Comparison of ENCODE assay signal across 11 mouse cellular contexts in genomic region chr10:61379340-61380040, GRCm38 (mm10). TPM values are rescaled to one million over a fixed set of nuclear protein-coding genes. Genes with fewer than 3 reads are reported as not detected.
A peak's percentile ranks its signal among the peaks of the same experiment; 100 is the strongest.
DNase-seq lines count a peak whose midpoint lies in the region; ATAC-seq and TF ChIP-seq lines count a peak whose summit lies in the region.
"Had no signal": no experiment of that assay in that cellular context is flagged by ENCODE, and none has a peak within 500 bp of the region (broad histone marks: within the 10 kb centered on the region; RNA-seq: fewer than 3 reads in every experiment).

No protein-coding gene starts in this region.

- H3K9me3 ChIP-seq in intestine, embryonic 14.5 days (ENCODE audit: control insufficient read depth, low read length): no peaks in the 10 kb centered on the region
- H3K9me3 ChIP-seq in intestine, postnatal 0 days (ENCODE audit: control insufficient read depth): no peaks in the 10 kb centered on the region
- no peaks in the 10 kb centered on the region for H3K9me3 ChIP-seq in midbrain, embryonic 12.5 days
- no peaks in the 10 kb centered on the region for H3K9me3 ChIP-seq in midbrain, embryonic 15.5 days
- no peaks in the 10 kb centered on the region for H3K9me3 ChIP-seq in hindbrain, postnatal 0 days (ENCODE audit: low read length)
- no peaks in the 10 kb centered on the region for H3K9me3 ChIP-seq in stomach, postnatal 0 days (ENCODE audit: control insufficient read depth, low read length)

- TF ChIP-seq EP300 in stomach, postnatal 0 days (optimal IDR thresholded peaks at IDR 0.05): no peak

- H3K4me3 ChIP-seq in intestine, embryonic 14.5 days (ENCODE audit: low read depth, low read length): no peak overlapping the region
- H3K4me3 ChIP-seq in intestine, postnatal 0 days (ENCODE audit: low read depth, low read length): no peak overlapping the region
- H3K4me3 ChIP-seq in midbrain, embryonic 12.5 days: no peak overlapping the region
- H3K4me3 ChIP-seq in midbrain, embryonic 15.5 days: no peak overlapping the region
- H3K4me3 ChIP-seq in hindbrain, postnatal 0 days (ENCODE audit: low read length): no peak overlapping the region
- no peak overlapping the region for H3K4me3 ChIP-seq in stomach, postnatal 0 days (ENCODE audit: low read depth, low read length)

- no peak for TF ChIP-seq CTCF in intestine, postnatal 0 days (IDR thresholded peaks at IDR 0.05; ENCODE audit: low read depth)
- no peak for TF ChIP-seq CTCF in hindbrain, postnatal 0 days (IDR thresholded peaks at IDR 0.05; ENCODE audit: low read depth)
- TF ChIP-seq CTCF in stomach, postnatal 0 days (IDR thresholded peaks at IDR 0.05; ENCODE audit: low read depth): no peak

- ATAC-seq in intestine, embryonic 14.5 days (replicated peaks; ENCODE audit: low FRiP score, low TSS enrichment, low read depth): no peak
- ATAC-seq in intestine, postnatal 0 days: no peak
- ATAC-seq in midbrain, embryonic 12.5 days (ENCODE audit: low FRiP score, low read depth): no peak
- ATAC-seq in midbrain, embryonic 15.5 days (replicated peaks): no peak
- no peak for ATAC-seq in hindbrain, postnatal 0 days
- ATAC-seq in stomach, postnatal 0 days (ENCODE audit: low FRiP score, low TSS enrichment): no peak

- H3K4me1 ChIP-seq in intestine, embryonic 14.5 days (replicated peaks; ENCODE audit: control insufficient read depth, insufficient read depth, low read length): peaks cover 41% of the 10 kb centered on the region
- H3K4me1 ChIP-seq in intestine, postnatal 0 days (replicated peaks; ENCODE audit: control insufficient read depth, insufficient read depth, low read length): peaks cover 3% of the 10 kb centered on the region; the same call in 1 of the 2 replicates
- peaks cover 31% of the 10 kb centered on the region for H3K4me1 ChIP-seq in midbrain, embryonic 12.5 days
- peaks cover 34% of the 10 kb centered on the region for H3K4me1 ChIP-seq in midbrain, embryonic 15.5 days
- H3K4me1 ChIP-seq in hindbrain, postnatal 0 days (ENCODE audit: insufficient read depth, low read length): peaks cover 28% of the 10 kb centered on the region
- H3K4me1 ChIP-seq in stomach, postnatal 0 days (replicated peaks; ENCODE audit: control insufficient read depth, insufficient read depth): peaks cover 12% of the 10 kb centered on the region

- no peak overlapping the region for H3K9ac ChIP-seq in intestine, embryonic 14.5 days (ENCODE audit: low read length)
- H3K9ac ChIP-seq in intestine, postnatal 0 days (ENCODE audit: low read depth, low read length): no peak overlapping the region
- H3K9ac ChIP-seq in midbrain, embryonic 12.5 days (replicated peaks): no peak overlapping the region
- no peak overlapping the region for H3K9ac ChIP-seq in midbrain, embryonic 15.5 days
- no peak overlapping the region for H3K9ac ChIP-seq in hindbrain, postnatal 0 days (replicated peaks; ENCODE audit: low read length)
- H3K9ac ChIP-seq in stomach, postnatal 0 days (ENCODE audit: low read length): no peak overlapping the region

- no peak for DNase-seq in intestine, embryonic 14.5 days (ENCODE audit: low spot score)
- DNase-seq in hindbrain, postnatal 0 days (ENCODE audit: low spot score): no peak
- DNase-seq in stomach, postnatal 0 days (ENCODE audit: low spot score): no peak
- DNase-seq in spleen, postnatal 36 days (ENCODE audit: low spot score in 2 of 2): no peak
- DNase-seq: right cerebral cortex, adult 18-20 months; thymus, postnatal 36 days had no signal

- no peaks in the 10 kb centered on the region for H3K27me3 ChIP-seq in intestine, embryonic 14.5 days (replicated peaks; ENCODE audit: control insufficient read depth, insufficient read depth, low read length)
- peaks cover 6% of the 10 kb centered on the region; the same call in 1 of the 2 replicates for H3K27me3 ChIP-seq in intestine, postnatal 0 days (replicated peaks; ENCODE audit: control insufficient read depth, insufficient read depth, low read length)
- H3K27me3 ChIP-seq in midbrain, embryonic 12.5 days: peaks cover 30% of the 10 kb centered on the region
- no peaks in the 10 kb centered on the region for H3K27me3 ChIP-seq in midbrain, embryonic 15.5 days (replicated peaks)
- H3K27me3 ChIP-seq in hindbrain, postnatal 0 days (ENCODE audit: insufficient read depth, low read length): no peaks in the 10 kb centered on the region
- no peaks in the 10 kb centered on the region for H3K27me3 ChIP-seq in stomach, postnatal 0 days (ENCODE audit: control insufficient read depth, insufficient read depth, low read length)

- WGBS in intestine, embryonic 14.5 days: 92% methylated on average over 13 of the region's 13 CpGs
- WGBS in intestine, postnatal 0 days: 89% methylated on average over 13 of the region's 13 CpGs
- WGBS in midbrain, embryonic 12.5 days: 88% methylated on average over 13 of the region's 13 CpGs
- 83% methylated on average over 13 of the region's 13 CpGs for WGBS in midbrain, embryonic 15.5 days
- 78% methylated on average over 13 of the region's 13 CpGs for WGBS in hindbrain, postnatal 0 days
- 90% methylated on average over 13 of the region's 13 CpGs for WGBS in stomach, postnatal 0 days

- H3K27ac ChIP-seq in intestine, embryonic 14.5 days (ENCODE audit: low read depth): 0 out of 2 replicates have a peak overlapping the region, but pooled peaks have one; percentile 13
- no peak overlapping the region for H3K27ac ChIP-seq in intestine, postnatal 0 days (ENCODE audit: low read depth, low read length)
- H3K27ac ChIP-seq in midbrain, embryonic 12.5 days (replicated peaks): no peak overlapping the region
- no peak overlapping the region for H3K27ac ChIP-seq in midbrain, embryonic 15.5 days
- H3K27ac ChIP-seq in hindbrain, postnatal 0 days: peak overlapping the region; percentile 49
- H3K27ac ChIP-seq in stomach, postnatal 0 days (replicated peaks): peak overlapping the region; percentile 49; the same call in 1 of the 2 replicates

- no peaks in the 10 kb centered on the region for H3K36me3 ChIP-seq in intestine, embryonic 14.5 days (ENCODE audit: control insufficient read depth, insufficient read depth, low read length)
- H3K36me3 ChIP-seq in intestine, postnatal 0 days (ENCODE audit: control insufficient read depth, insufficient read depth): no peaks in the 10 kb centered on the region
- no peaks in the 10 kb centered on the region for H3K36me3 ChIP-seq in midbrain, embryonic 12.5 days
- no peaks in the 10 kb centered on the region for H3K36me3 ChIP-seq in midbrain, embryonic 15.5 days (replicated peaks)
- no peaks in the 10 kb centered on the region for H3K36me3 ChIP-seq in hindbrain, postnatal 0 days (ENCODE audit: insufficient read depth, low read length)
- H3K36me3 ChIP-seq in stomach, postnatal 0 days (ENCODE audit: control insufficient read depth, insufficient read depth, low read length): no peaks in the 10 kb centered on the region; the same call in 1 of the 2 replicates

- peak overlapping the region; percentile 24; the same call in 1 of the 2 replicates for H3K4me2 ChIP-seq in intestine, embryonic 14.5 days (ENCODE audit: low read length)
- H3K4me2 ChIP-seq in intestine, postnatal 0 days (replicated peaks; ENCODE audit: low read depth): no peak overlapping the region
- 0 out of 2 replicates have a peak overlapping the region, but pooled peaks have one; percentile 21 for H3K4me2 ChIP-seq in midbrain, embryonic 12.5 days (replicated peaks)
- H3K4me2 ChIP-seq in midbrain, embryonic 15.5 days: no peak overlapping the region; the same call in 1 of the 2 replicates
- peak overlapping the region; percentile 90; the same call in 1 of the 2 replicates for H3K4me2 ChIP-seq in hindbrain, postnatal 0 days (ENCODE audit: low read depth, low read length)
- H3K4me2 ChIP-seq in stomach, postnatal 0 days (replicated peaks; ENCODE audit: low read depth): peak overlapping the region; percentile 31; the same call in 1 of the 2 replicates

RNA-seq across cellular contexts. Expression of gene Pald1, which starts 3.8 kb away (rescaled TPM):
- 18.3 and 19.6 TPM in 2 replicates for polyA plus RNA-seq in intestine, embryonic 14.5 days (2014; fragmentation: Nextera tagmentation; extraction: Ambion mirVana)
- polyA plus RNA-seq in intestine, postnatal 0 days (2015; fragmentation: Nextera tagmentation; extraction: Ambion mirVana): 4.1 and 4.4 TPM in 2 replicates
- polyA plus RNA-seq in midbrain, embryonic 12.5 days (2016; fragmentation: Nextera tagmentation; extraction: Ambion mirVana): 24.7 and 25.3 TPM in 2 replicates
- 22.5 and 23.7 TPM in 2 replicates for polyA plus RNA-seq in midbrain, embryonic 15.5 days (2015; fragmentation: Nextera tagmentation; extraction: Ambion mirVana)
- 34.3 and 36.0 TPM in 2 replicates for total RNA-seq in hindbrain, postnatal 0 days (2014; rRNA removed)
- 21.7 TPM in 2 replicates for polyA plus RNA-seq in hindbrain, postnatal 0 days (2015; fragmentation: Nextera tagmentation; extraction: Ambion mirVana)
- 5.6 and 5.7 TPM in 2 replicates for polyA plus RNA-seq in stomach, postnatal 0 days (2015; fragmentation: Nextera tagmentation; extraction: Ambion mirVana)

RNA-seq across cellular contexts. Expression of gene Nodal, which starts 38.3 kb away (rescaled TPM):
- 0.50 and 0.54 TPM in 2 replicates for polyA plus RNA-seq in intestine, embryonic 14.5 days (2014; fragmentation: Nextera tagmentation; extraction: Ambion mirVana)
- 0.10 TPM in 1 of 2 replicates, not detected in the other for polyA plus RNA-seq in intestine, postnatal 0 days (2015; fragmentation: Nextera tagmentation; extraction: Ambion mirVana)
- not detected in 2 replicates for polyA plus RNA-seq in midbrain, embryonic 12.5 days (2016; fragmentation: Nextera tagmentation; extraction: Ambion mirVana)
- 0.10 and 0.28 TPM in 2 replicates for polyA plus RNA-seq in midbrain, embryonic 15.5 days (2015; fragmentation: Nextera tagmentation; extraction: Ambion mirVana)
- 0.58 and 1.1 TPM in 2 replicates for total RNA-seq in hindbrain, postnatal 0 days (2014; rRNA removed)
- polyA plus RNA-seq in hindbrain, postnatal 0 days (2015; fragmentation: Nextera tagmentation; extraction: Ambion mirVana): 0.33 and 0.43 TPM in 2 replicates
- polyA plus RNA-seq in stomach, postnatal 0 days (2015; fragmentation: Nextera tagmentation; extraction: Ambion mirVana): 0.05 TPM in 1 of 2 replicates, not detected in the other
- total RNA-seq: adrenal gland, postnatal 25 days; megakaryocyte, adult 5-6 weeks had no signal

Comparison
In these comparisons a context has a peak if more than half of its experiments do, and no peak if none do; other contexts are left out.
1. H3K27ac ChIP-seq: peak in intestine, embryonic 14.5 days (single experiment), hindbrain, postnatal 0 days (single experiment) and stomach, postnatal 0 days (single experiment); none in intestine, postnatal 0 days (single experiment), midbrain, embryonic 12.5 days (single experiment) and midbrain, embryonic 15.5 days (single experiment).
2. H3K4me2 ChIP-seq: peak in intestine, embryonic 14.5 days (single experiment), midbrain, embryonic 12.5 days (single experiment), hindbrain, postnatal 0 days (single experiment) and stomach, postnatal 0 days (single experiment); none in intestine, postnatal 0 days (single experiment) and midbrain, embryonic 15.5 days (single experiment).